Mouse (Mus musculus) liver, embryonic 14 days (tissue): ENCODE measurements around the gene Unk. TPM values are rescaled to one million over a fixed set of nuclear protein-coding genes. Genes with fewer than 3 reads are reported as not detected.

ENCODE experiments used
- polyA plus RNA-seq: library from polyadenylated mRNA; depleted of rRNA; stranded (reverse); fragments of >200 nt; gene quantifications from 2 replicates; pipeline ENCODE4 v1.2.3, GENCODE M21; 2012; rRNA removed

Unk gene
- polyA plus RNA-seq = 11.1 and 11.6 TPM in 2 replicates

DNA sequence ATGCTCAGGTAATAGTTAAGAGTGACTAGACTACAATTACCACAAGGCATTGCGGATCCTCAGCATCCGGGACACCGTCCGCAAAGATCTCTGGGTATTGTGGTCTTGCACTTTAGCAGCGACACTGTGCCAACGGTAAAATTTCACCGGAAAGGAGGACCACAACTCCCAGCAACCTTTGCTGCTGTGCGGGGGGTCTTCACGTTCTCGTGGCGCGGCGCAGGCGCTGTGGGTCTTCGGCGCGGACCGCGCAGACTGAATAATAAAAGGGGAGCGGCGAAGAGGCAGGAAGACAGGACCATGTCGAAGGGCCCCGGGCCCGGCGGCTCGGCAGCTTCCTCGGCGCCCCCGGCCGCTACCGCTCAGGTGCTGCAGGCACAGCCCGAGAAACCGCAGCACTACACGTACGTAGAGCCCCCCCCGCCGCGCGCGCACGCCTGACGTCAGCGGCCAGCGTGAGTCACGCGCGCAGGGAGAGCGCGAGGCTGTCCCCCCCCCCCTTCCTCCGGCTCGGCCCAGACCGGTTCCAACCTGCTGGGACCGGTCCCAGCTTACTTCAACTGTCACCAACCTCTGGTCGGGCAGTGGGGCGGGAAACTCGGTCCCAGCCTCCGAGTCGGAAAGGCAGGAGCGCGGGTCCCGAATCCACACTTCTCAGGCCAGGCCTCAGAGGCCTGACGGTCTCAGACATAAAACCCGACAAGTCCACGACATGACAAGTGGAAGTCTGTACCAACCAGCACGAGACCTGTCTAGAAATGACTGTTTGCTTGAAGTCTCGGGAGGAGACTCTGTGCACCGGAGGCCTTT lies at the start of gene Unk:
Gene Unk (plus strand): TSS at position 235 of the 810 bp plus-strand sequence.

DNA sequence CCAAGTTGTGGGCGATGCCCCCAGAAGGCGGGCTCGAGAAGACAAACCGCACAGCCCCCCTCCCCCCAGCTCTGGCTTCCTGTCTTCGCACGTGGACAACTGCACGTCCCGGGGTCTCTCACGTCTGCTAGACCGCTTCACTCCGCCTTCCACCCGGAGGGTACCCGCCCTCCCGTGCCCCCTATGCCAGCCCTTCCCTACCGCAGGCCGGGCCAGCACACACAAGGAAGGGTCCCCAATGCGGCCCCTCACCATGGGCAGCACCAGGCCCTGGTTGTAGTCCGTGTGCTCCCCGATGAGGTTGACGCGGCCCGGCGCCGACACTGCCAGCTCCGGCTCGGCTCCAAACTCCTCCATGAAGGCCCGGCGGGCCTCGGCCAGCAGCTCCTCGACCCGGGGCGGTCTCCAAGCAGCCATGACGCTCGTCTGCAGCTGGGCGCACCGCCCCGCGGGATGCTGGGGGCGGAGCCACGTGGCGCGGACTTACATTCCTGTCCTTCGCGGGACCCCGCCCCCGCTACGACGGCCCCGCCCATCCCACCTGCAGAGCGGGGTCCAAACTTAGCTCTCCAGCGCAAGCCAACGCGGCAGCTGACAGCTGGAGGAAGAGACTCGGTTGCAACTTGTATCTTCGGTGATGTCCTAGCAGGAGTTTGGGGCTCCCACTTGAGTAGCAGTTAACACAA lies 17.7 kb upstream of the Unk start, which contains the start of gene Galk1:
Gene Galk1 (minus strand): TSS at position 458 of the 686 bp plus-strand sequence.

DNA sequence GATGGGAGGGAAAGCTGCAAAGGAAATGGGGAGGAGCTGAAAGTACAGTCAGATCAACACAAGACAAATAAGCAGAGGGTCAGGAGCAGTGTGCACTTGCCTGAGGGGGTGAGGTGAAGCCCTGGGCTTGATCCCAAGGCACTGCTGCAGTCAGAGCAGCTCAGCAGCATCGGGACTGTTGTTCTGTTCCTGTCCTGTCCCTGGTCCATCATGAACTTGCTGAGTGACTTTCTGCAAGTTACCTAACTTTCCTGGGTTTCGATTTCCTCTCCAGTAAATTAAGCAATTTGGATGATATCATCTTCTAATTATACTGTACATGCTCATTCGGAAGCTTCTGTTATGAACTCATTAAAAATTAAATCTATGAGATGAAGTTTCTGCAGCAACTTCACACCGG lies 2.4 kb upstream of the Unk start, which contains the start of gene H3f3b:
Gene H3f3b (minus strand): TSS at position 207 of the 400 bp plus-strand sequence.

GRCm38 (mm10) chr11:116077446-116078204 lies 47.5 kb downstream of the Unk start, which contains the start of gene Unc13d:
Unc13d (minus strand) TSS chr11:116077961.

GRCm38 (mm10) chr11:116086258-116087193 lies 56.4 kb downstream of the Unk start, which contains the start of gene Wbp2:
Wbp2 (minus strand) TSS chr11:116086995.

Other genes with a start within 250 kb of the Unk start
- gene Caskin2, start 216.7 kb upstream of the Unk start, polyA plus RNA-seq = 6.1 and 7.1 TPM in 2 replicates
- 11.0 and 12.6 TPM in 2 replicates for gene Tsen54, start 215.6 kb upstream of the Unk start, polyA plus RNA-seq
- gene Llgl2, start 206.3 kb upstream of the Unk start, polyA plus RNA-seq = 9.6 and 10.2 TPM in 2 replicates
- 0.27 and 0.48 TPM in 2 replicates for gene Myo15b, start 171.9 kb upstream of the Unk start, polyA plus RNA-seq
- gene Smim5, start 130.4 kb upstream of the Unk start, polyA plus RNA-seq = 21.1 and 25.1 TPM in 2 replicates
- 1.4 and 2.2 TPM in 2 replicates for gene Smim6, start 118.3 kb upstream of the Unk start, polyA plus RNA-seq
- gene Sap30bp, start 97.0 kb upstream of the Unk start, polyA plus RNA-seq = 25.8 and 29.5 TPM in 2 replicates
- 6.3 and 7.7 TPM in 2 replicates for gene Recql5, start 96.8 kb upstream of the Unk start, polyA plus RNA-seq
- gene Itgb4, start 55.6 kb upstream of the Unk start, polyA plus RNA-seq = 0.09 and 0.11 TPM in 2 replicates
- gene Galk1, start 17.6 kb upstream of the Unk start, polyA plus RNA-seq = 50.4 and 60.3 TPM in 2 replicates
- 250 and 282 TPM in 2 replicates for gene H3f3b, start 2.4 kb upstream of the Unk start, polyA plus RNA-seq
- gene Unc13d, start 47.6 kb downstream of the Unk start, polyA plus RNA-seq = 17.2 and 18.8 TPM in 2 replicates
- gene Wbp2, start 56.7 kb downstream of the Unk start, polyA plus RNA-seq = 40.4 and 47.0 TPM in 2 replicates
- gene Trim47, start 96.9 kb downstream of the Unk start, polyA plus RNA-seq = 1.9 TPM in 2 replicates
- gene Trim65, start 100.8 kb downstream of the Unk start, polyA plus RNA-seq = 1.2 and 1.4 TPM in 2 replicates
- 14.7 and 19.3 TPM in 2 replicates for gene Mrpl38, start 108.5 kb downstream of the Unk start, polyA plus RNA-seq
- 8.4 and 9.4 TPM in 2 replicates for gene Fbf1, start 137.8 kb downstream of the Unk start, polyA plus RNA-seq
- gene Ten1, start 168.5 kb downstream of the Unk start, polyA plus RNA-seq = 17.4 and 21.2 TPM in 2 replicates
- 13.8 and 15.6 TPM in 2 replicates for gene Acox1, start 168.7 kb downstream of the Unk start, polyA plus RNA-seq
- gene Evpl, start 207.8 kb downstream of the Unk start, polyA plus RNA-seq = 0.07 and 0.28 TPM in 2 replicates
- gene Srp68, start 243.9 kb downstream of the Unk start, polyA plus RNA-seq = 35.5 and 39.0 TPM in 2 replicates